Mouse (Mus musculus) hindbrain, embryonic 15.5 days (tissue): Measurements from ENCODE around the gene Iqck. TPM values are rescaled to one million over a fixed set of nuclear protein-coding genes. Genes with fewer than 3 reads are reported as not detected.

ENCODE experiments used
- ATAC-seq: fragments of 200-750 bp; cut with Nextera tagmentation; 2 replicates; pipeline ENCODE4 v1.8.0; 2017; ENCODE audit warnings: low read depth, moderate number of reproducible peaks, moderate TSS enrichment; ENCODE audit not compliant: low FRiP score
- H3K27ac ChIP-seq: fragments of 300-500 bp; sonication (generic); replicated peaks from 2 replicates; pipeline ENCODE4 v1.5.1; 2015; ENCODE audit warnings: mild to moderate bottlenecking, inconsistent platforms
- H3K27me3 ChIP-seq: fragments of 300-500 bp; sonication (generic); 2 replicates; pipeline ENCODE4 v1.6.1; 2015; ENCODE audit warnings: control low read depth, inconsistent platforms
- H3K36me3 ChIP-seq: fragments of 300-500 bp; sonication (generic); 2 replicates; pipeline ENCODE4 v1.6.1; 2015; ENCODE audit warnings: control low read depth, inconsistent platforms
- H3K4me1 ChIP-seq: fragments of 300-500 bp; sonication (generic); replicated peaks from 2 replicates; pipeline ENCODE4 v1.6.1; 2015; ENCODE audit warnings: control low read depth, inconsistent platforms
- H3K4me2 ChIP-seq: fragments of 300-500 bp; sonication (generic); 2 replicates; pipeline ENCODE4 v1.6.1; 2015; ENCODE audit warnings: moderate library complexity, mild to moderate bottlenecking, inconsistent platforms
- H3K4me3 ChIP-seq: fragments of 300-500 bp; sonication (generic); 2 replicates; pipeline ENCODE4 v1.5.1; 2015; ENCODE audit warnings: mild to moderate bottlenecking, inconsistent platforms
- H3K9ac ChIP-seq: fragments of 300-500 bp; sonication (generic); 2 replicates; pipeline ENCODE4 v1.6.1; 2015; ENCODE audit warnings: inconsistent platforms
- H3K9me3 ChIP-seq: fragments of 300-500 bp; sonication (generic); 2 replicates; pipeline ENCODE4 v1.6.1; 2016; ENCODE audit warnings: control low read depth, inconsistent platforms
- WGBS: fragments of 180-500 bp; shearing (Covaris S2); methylation state at CpG from one replicate; pipeline ENCODE4 v1.1.7; 2015; 5-methylcytosine and 5-hydroxymethylcytosine counted together
- polyA plus RNA-seq: library from polyadenylated mRNA; unstranded; fragments of >200 nt; fragmentation: Nextera tagmentation; extraction: Ambion mirVana; gene quantifications from 2 replicates; pipeline ENCODE4 v1.2.1, GENCODE M21; 2015

Iqck gene
- polyA plus RNA-seq, 1 experiment from 2014 or later = 3.7 TPM

DNA sequence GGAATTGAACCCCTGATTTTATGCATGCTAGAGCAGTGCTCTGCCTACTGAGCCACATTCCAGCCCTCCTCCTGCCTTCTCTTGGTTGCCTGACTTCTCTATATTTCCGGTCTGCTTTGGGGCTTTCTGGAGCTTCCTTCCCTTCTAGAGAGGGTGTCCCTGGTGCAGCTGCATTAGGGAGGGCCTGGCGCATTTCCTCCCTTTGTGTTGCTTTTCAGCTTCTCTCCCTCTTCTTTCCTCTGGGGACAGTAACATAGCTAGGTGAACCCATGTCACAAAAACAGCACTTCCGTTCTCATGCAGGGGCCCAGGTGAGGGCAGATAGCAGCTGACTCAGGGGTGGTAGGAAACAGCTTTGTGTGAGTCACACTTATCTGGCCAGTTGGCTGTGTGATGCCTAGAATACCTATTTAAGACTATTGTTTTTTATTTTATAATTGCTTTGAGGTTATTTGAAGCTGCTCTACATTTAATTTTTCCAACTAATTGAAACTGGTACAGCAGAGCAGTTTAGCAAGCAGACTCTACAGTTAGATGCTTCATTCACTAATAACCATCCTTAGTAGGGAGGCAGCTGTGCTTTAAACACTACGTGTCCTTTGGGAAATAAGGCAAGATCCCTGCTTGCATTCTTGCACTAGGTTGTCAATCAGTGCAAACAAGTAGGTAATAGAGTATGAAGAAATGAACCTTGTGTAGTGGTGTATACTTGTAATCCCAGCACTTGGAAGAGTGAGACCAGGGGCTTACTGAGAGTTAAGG is 67.1 kb downstream of the Iqck start:
- Histone ChIP-seq H3K27me3 (no peaks in the 10 kb centered on the region), H3K4me1 (0 out of 2 replicates have a peak, but pooled peaks cover 3% of the 10 kb centered on the region), H3K4me2 (no peak overlapping the region), H3K4me3 (no peak overlapping the region), H3K9me3 (no peaks in the 10 kb centered on the region), H3K9ac (no peak overlapping the region), H3K27ac (peak overlapping the region; percentile 7; the same call in 1 of the 2 replicates), H3K36me3 (no peaks in the 10 kb centered on the region)
- 61% methylated on average over 4 of the region's 4 CpGs for WGBS
- ATAC-seq = no peak

DNA sequence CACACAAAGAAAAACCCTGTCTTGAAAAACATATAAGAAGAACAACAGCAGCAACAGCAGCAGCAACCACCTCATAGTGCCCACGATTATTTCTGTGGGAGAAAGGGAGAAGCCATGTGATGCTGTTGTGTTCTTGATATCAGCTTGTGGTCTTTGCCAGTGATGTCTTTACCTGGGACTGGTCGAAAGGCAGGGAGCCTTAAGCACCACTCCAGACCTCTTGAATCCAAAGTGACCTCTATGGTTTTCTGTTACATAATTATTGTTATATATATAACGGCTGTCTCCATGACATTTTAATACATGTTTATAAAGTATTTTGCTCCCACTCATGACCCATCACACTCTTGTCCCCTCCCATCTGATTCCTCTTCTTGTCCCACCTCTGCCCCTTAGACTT is 70.0 kb downstream of the Iqck start:
- Histone ChIP-seq H3K27ac (no peak overlapping the region), H3K9me3 (no peaks in the 10 kb centered on the region), H3K9ac (no peak overlapping the region), H3K4me3 (no peak overlapping the region), H3K4me2 (no peak overlapping the region), H3K27me3 (no peaks in the 10 kb centered on the region), H3K36me3 (no peaks in the 10 kb centered on the region), H3K4me1 (peaks cover 3% of the 10 kb centered on the region; the same call in 1 of the 2 replicates)
- ATAC-seq = no peak
- WGBS = 92% methylated on average over 3 of the region's 3 CpGs

GRCm38 (mm10) chr7:118926516-118927260 is 71.1 kb downstream of the Iqck start:
- no peaks in the 10 kb centered on the region for H3K36me3 ChIP-seq
- WGBS = 92% methylated on average over 6 of the region's 6 CpGs
- no peak overlapping the region for H3K4me3 ChIP-seq
- no peak for ATAC-seq
- no peak overlapping the region for H3K9ac ChIP-seq
- no peak overlapping the region for H3K27ac ChIP-seq
- H3K27me3 ChIP-seq = no peaks in the 10 kb centered on the region
- H3K4me1 ChIP-seq = peaks cover 3% of the 10 kb centered on the region; the same call in 1 of the 2 replicates
- no peak overlapping the region for H3K4me2 ChIP-seq
- no peaks in the 10 kb centered on the region for H3K9me3 ChIP-seq

DNA sequence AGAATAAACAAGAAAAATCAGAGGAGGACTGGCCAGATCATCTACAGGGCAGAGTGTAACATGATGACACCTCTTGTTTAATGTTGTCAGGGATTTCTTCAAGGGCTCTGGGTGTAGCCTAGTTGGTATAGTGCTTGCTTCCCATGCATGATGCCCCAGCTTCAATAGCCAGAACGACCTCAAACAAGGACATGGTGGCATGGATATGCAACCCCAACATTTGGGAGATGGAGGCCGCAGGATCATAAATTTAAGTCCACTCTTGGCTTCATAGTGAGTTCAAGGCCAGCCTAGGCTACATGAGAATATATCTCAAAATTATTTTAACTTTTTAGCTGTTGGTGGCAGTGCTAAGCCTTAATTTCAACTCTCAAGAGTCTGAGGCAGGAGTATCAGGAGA is 71.7 kb downstream of the Iqck start:
- H3K9me3 ChIP-seq = no peaks in the 10 kb centered on the region
- H3K27me3 ChIP-seq = no peaks in the 10 kb centered on the region
- no peak overlapping the region for H3K9ac ChIP-seq
- no peak overlapping the region for H3K27ac ChIP-seq
- no peak for ATAC-seq
- H3K36me3 ChIP-seq = no peaks in the 10 kb centered on the region
- 95% methylated on average over 2 of the region's 2 CpGs for WGBS
- H3K4me1 ChIP-seq = peaks cover 3% of the 10 kb centered on the region; the same call in 1 of the 2 replicates
- H3K4me2 ChIP-seq = no peak overlapping the region
- H3K4me3 ChIP-seq = no peak overlapping the region

GRCm38 (mm10) chr7:118928316-118928715 is 72.8 kb downstream of the Iqck start:
- 91% methylated on average over 3 of the region's 3 CpGs for WGBS
- Histone ChIP-seq H3K36me3 (no peaks in the 10 kb centered on the region), H3K27me3 (no peaks in the 10 kb centered on the region), H3K4me3 (no peak overlapping the region), H3K4me2 (no peak overlapping the region), H3K27ac (no peak overlapping the region), H3K9ac (no peak overlapping the region), H3K4me1 (peaks cover 3% of the 10 kb centered on the region; the same call in 1 of the 2 replicates), H3K9me3 (no peaks in the 10 kb centered on the region)
- no peak for ATAC-seq

GRCm38 (mm10) chr7:118928916-118929315 is 73.4 kb downstream of the Iqck start:
- Histone ChIP-seq H3K27ac (no peak overlapping the region), H3K9me3 (no peaks in the 10 kb centered on the region), H3K9ac (no peak overlapping the region), H3K4me3 (no peak overlapping the region), H3K4me2 (no peak overlapping the region), H3K27me3 (no peaks in the 10 kb centered on the region), H3K36me3 (no peaks in the 10 kb centered on the region), H3K4me1 (peaks cover 3% of the 10 kb centered on the region; the same call in 1 of the 2 replicates)
- WGBS = 67% methylated on average over 8 of the region's 8 CpGs
- ATAC-seq = no peak

DNA sequence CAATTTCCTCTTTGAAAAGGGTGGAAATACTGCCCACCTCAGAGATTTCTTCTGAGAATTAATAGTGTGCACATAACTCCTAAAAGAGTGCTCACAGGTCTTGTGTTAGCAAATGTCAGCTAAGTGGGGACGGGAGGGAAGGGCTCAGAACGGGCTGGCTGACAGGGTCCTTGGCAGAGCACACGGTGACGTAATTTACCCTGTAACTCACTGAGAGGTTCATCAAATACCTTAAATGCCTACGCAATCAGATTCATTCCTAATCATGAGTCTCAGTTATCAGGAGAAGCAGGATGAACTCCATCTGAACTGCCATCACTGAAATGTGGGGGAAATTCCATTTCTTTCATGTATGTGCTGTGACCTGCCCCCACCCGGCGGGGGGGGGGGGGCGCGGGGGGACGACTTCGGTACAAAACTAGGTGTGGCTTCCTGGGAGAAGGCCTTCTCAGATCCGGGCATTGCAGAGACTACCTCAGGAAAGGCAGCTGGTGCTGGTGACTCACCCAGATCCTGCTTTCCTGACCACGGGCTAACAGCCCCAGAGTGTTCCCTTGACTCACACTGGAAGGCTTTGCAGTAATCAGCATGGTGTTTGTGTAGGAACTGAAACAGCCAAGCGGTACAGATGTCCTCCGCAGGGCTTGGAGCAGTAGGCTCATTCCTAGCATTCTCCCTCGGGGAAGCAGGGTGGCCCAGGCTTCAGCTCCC is 74.2 kb downstream of the Iqck start:
- Histone ChIP-seq H3K4me1 (peaks cover 3% of the 10 kb centered on the region; the same call in 1 of the 2 replicates), H3K4me2 (no peak overlapping the region), H3K9ac (no peak overlapping the region), H3K4me3 (no peak overlapping the region), H3K27ac (no peak overlapping the region), H3K9me3 (no peaks in the 10 kb centered on the region), H3K27me3 (no peaks in the 10 kb centered on the region), H3K36me3 (no peaks in the 10 kb centered on the region)
- ATAC-seq = no peak
- WGBS = 44% methylated on average over 16 of the region's 16 CpGs

DNA sequence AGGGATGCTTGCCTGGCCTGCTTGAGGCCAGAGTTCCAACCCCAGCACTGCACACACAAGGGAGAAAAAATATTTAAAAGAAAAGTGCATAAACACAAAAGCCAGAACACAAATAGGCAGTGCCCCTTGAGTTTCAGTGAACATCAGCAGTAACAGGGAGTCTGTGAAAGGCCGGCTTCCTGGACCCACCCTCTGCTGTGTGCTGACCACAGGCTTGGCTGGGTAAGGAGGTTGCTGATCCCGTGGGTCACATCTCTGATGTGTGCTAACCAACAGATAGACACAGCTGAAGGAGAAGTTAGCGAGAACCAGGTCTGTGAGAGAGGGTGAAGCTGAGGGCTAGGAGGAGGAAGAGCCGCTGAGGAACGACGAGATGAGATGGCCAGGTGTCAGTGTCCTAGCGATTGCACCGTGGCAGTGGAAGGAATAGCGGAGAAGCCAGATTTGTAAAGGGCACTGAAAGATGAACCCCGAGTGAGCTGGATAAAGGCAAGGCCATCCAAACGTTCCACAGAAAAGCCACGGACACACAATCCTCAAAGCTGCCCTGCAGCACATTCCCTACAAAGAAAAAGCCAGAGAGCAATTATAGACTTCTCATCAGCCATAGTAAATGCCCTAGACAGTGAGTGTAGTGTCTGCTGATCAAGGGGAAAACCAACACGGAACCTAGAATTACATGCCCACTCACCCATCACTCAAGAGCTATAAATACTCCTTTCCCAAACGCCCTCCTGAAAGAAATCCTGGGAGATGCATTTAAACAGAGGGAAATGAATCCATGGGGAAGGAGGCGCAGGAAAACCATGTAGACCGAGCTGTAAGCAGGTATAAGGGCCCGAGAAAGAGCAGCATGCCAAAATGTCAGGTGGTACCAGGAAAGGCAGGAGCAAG is 76.2 kb downstream of the Iqck start:
- 76% methylated on average over 17 of the region's 17 CpGs for WGBS

GRCm38 (mm10) chr7:118935306-118935705 is 79.8 kb downstream of the Iqck start:
- no peak for ATAC-seq
- Histone ChIP-seq H3K27me3 (no peaks in the 10 kb centered on the region), H3K9ac (no peak overlapping the region), H3K4me3 (no peak overlapping the region), H3K4me2 (no peak overlapping the region), H3K36me3 (no peaks in the 10 kb centered on the region), H3K9me3 (no peaks in the 10 kb centered on the region), H3K27ac (no peak overlapping the region), H3K4me1 (no peaks in the 10 kb centered on the region)
- 71% methylated on average over 2 of the region's 2 CpGs for WGBS

More for the DNA sequence above, 76.2 kb downstream of the Iqck start:
- Histone ChIP-seq H3K36me3 (no peaks in the 10 kb centered on the region), H3K4me1 (peaks cover 3% of the 10 kb centered on the region; the same call in 1 of the 2 replicates), H3K4me3 (no peak overlapping the region), H3K27me3 (no peaks in the 10 kb centered on the region), H3K4me2 (no peak overlapping the region), H3K9me3 (no peaks in the 10 kb centered on the region), H3K9ac (no peak overlapping the region), H3K27ac (no peak overlapping the region)
- no peak for ATAC-seq

GRCm38 (mm10) chr7:118936844-118937243 is 81.3 kb downstream of the Iqck start:
- H3K9ac ChIP-seq = no peak overlapping the region
- no peak for ATAC-seq
- H3K27me3 ChIP-seq = no peaks in the 10 kb centered on the region
- 9% methylated on average over 4 of the region's 4 CpGs for WGBS
- H3K27ac ChIP-seq = no peak overlapping the region
- no peaks in the 10 kb centered on the region for H3K36me3 ChIP-seq
- no peaks in the 10 kb centered on the region for H3K4me1 ChIP-seq
- no peaks in the 10 kb centered on the region for H3K9me3 ChIP-seq
- no peak overlapping the region for H3K4me2 ChIP-seq
- H3K4me3 ChIP-seq = no peak overlapping the region
